Mouse (Mus musculus) small intestine, adult 2 months (tissue): ENCODE measurements around the gene Relch. TPM values are rescaled to one million over a fixed set of nuclear protein-coding genes. Genes with fewer than 3 reads are reported as not detected.

ENCODE experiments used
- H3K27ac ChIP-seq: fragments of 200-500 bp; 2 replicates; pipeline ENCODE4 v1.5.1; 2012; ENCODE audit warnings: low read depth, low read length, control low read depth, inconsistent platforms; ENCODE audit not compliant: insufficient read depth
- H3K27me3 ChIP-seq: fragments of 200-500 bp; 2 replicates; pipeline ENCODE4 v1.6.1; 2012; ENCODE audit warnings: mild to moderate bottlenecking, moderate library complexity, low read length, inconsistent platforms; ENCODE audit not compliant: control insufficient read depth, insufficient read depth
- H3K36me3 ChIP-seq: fragments of 200-500 bp; 2 replicates; pipeline ENCODE4 v1.6.1; 2012; ENCODE audit warnings: mild to moderate bottlenecking, low read length, control low read depth, inconsistent platforms; ENCODE audit not compliant: control insufficient read depth, insufficient read depth
- H3K4me1 ChIP-seq: fragments of 200-500 bp; 2 replicates; pipeline ENCODE4 v1.6.1; 2012; ENCODE audit warnings: low read length, inconsistent platforms, mixed read lengths; ENCODE audit not compliant: control insufficient read depth, insufficient read depth, insufficient read length
- H3K4me3 ChIP-seq: fragments of 200-500 bp; 2 replicates; pipeline ENCODE4 v1.5.1; 2012; ENCODE audit warnings: low read depth, mild to moderate bottlenecking, control low read depth, inconsistent platforms, low read length, moderate library complexity
- CTCF ChIP-seq: fragments of 200-500 bp; IDR thresholded peaks from 2 replicates; pipeline ENCODE4 v1.5.1; 2012; ENCODE audit warnings: low read depth, mild to moderate bottlenecking, control low read depth, inconsistent platforms, low read length, moderate library complexity, mixed read lengths; ENCODE audit not compliant: insufficient replicate concordance, insufficient read length; ENCODE audit errors: extremely low read depth
- POLR2A ChIP-seq: fragments of 200-500 bp; IDR thresholded peaks from 2 replicates; pipeline ENCODE4 v1.6.1; 2012; ENCODE audit warnings: low read depth, mild to moderate bottlenecking, control low read depth, inconsistent platforms, low read length, moderate library complexity
- WGBS: fragments of 180-500 bp; shearing (Covaris S2); methylation state at CpG from one replicate; pipeline ENCODE4 v1.1.7; 2018; 5-methylcytosine and 5-hydroxymethylcytosine counted together
- polyA plus RNA-seq: library from polyadenylated mRNA; depleted of rRNA; stranded (reverse); fragments of >200 nt; gene quantifications from 2 replicates; pipeline ENCODE4 v1.2.3, GENCODE M21; 2012

Gene Relch
- polyA plus RNA-seq, 1 experiment, result 32.9 TPM

- H3K27me3 ChIP-seq, result no peaks in the 10 kb centered on the region
- peak within 1 kb of the TSS; percentile 94 for H3K4me3 ChIP-seq
- peak within 1 kb of the TSS; percentile 88 for H3K27ac ChIP-seq
- peak; percentile 58; the same call in 1 of the 2 replicates for TF ChIP-seq CTCF
- peak; percentile 56; the same call in 1 of the 2 replicates for TF ChIP-seq POLR2A
- H3K4me1 ChIP-seq, result peaks cover 17% of the 10 kb centered on the region
- H3K36me3 ChIP-seq, result no peaks in the 10 kb centered on the region
- WGBS, result 2% methylated on average over 77 of the region's 77 CpGs
Measured at GRCm38 (mm10) chr1:105780457-105781364, 117.0 kb downstream of the Relch start, which contains the start of gene Tnfrsf11a. Gene Tnfrsf11a, plus strand, starts transcription at chr1:105780718.

GRCm38 (mm10) chr1:105781391-105782146 lies 117.9 kb downstream of the Relch start:
- Histone ChIP-seq H3K27me3 (no peaks in the 10 kb centered on the region), H3K4me3 (peak overlapping the region; percentile 94), H3K4me1 (peaks cover 24% of the 10 kb centered on the region), H3K36me3 (no peaks in the 10 kb centered on the region), H3K27ac (peak overlapping the region; percentile 88)
- TF ChIP-seq POLR2A (no peak), CTCF (no peak)
- WGBS, result 8% methylated on average over 12 of the region's 12 CpGs

DNA sequence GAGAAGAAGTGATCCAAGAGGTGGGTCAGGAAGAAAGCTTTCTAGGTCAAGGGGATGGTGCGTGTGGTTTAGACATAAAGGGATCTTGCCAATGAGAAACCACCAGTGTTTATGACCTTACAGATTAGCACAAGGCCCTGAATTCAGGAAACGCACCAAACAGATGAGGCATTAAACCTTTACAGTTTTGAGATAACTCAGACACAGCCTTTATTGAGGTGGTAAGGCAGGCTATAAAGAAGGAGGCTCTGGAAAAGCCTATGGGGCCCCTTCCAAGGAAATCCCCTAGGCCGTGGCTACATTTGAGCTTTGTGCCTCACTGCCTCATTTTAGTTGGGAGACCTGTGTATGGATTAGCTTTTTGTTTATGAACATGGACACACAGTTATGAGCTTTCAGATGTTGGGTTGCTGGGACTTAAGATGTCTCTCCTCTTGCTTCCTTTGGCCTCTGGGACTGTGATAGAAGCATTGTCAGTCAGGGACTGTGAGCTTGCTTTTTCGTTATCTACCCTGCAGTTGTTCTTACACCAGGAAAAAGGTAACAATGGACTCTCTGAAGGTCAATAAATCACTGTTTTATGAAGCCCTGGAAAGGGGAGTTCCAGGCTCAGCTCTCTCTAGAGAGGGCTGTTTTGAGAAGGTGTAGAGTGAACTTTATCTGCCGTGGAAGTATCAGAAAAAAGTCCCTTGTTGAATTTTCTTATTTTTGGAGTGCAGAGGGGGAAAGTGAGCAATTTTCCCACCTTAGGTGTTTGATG lies 120.8 kb downstream of the Relch start:
- WGBS, result 12% methylated on average over 5 of the region's 5 CpGs
- H3K36me3 ChIP-seq, result peaks cover 9% of the 10 kb centered on the region
- TF ChIP-seq POLR2A, result no peak
- no peak for TF ChIP-seq CTCF
- no peak overlapping the region for H3K4me3 ChIP-seq
- no peaks in the 10 kb centered on the region for H3K27me3 ChIP-seq
- H3K27ac ChIP-seq, result peak overlapping the region; percentile 89
- peaks cover 40% of the 10 kb centered on the region for H3K4me1 ChIP-seq

DNA sequence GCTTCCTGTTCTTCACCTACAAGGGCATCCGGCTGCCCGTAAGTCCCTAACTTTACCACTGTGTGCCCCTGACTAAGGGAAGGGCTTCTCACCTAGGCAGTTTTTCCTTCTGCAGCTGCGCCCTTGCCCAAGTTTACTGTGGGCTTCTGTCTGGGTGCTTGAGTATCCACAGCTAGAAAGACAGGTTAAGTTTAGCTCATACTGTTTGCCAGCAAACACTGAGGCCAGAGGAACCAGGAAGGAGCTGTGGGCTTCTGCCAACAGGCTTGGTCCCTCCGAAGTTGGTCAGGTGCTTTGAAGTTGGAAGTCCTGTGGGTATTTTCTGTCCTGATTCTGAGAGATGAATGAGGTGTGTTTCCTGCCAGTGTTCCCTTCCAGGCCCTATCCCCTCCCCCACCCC lies 121.5 kb downstream of the Relch start:
- Histone ChIP-seq H3K27ac (peak overlapping the region; percentile 89), H3K4me1 (peaks cover 41% of the 10 kb centered on the region), H3K27me3 (no peaks in the 10 kb centered on the region), H3K36me3 (peaks cover 11% of the 10 kb centered on the region), H3K4me3 (peak overlapping the region; percentile 12; the same call in 1 of the 2 replicates)
- 19% methylated on average over 4 of the region's 4 CpGs for WGBS
- TF ChIP-seq CTCF, result no peak
- no peak for TF ChIP-seq POLR2A

GRCm38 (mm10) chr1:105786731-105787357 lies 123.2 kb downstream of the Relch start:
- no peaks in the 10 kb centered on the region for H3K27me3 ChIP-seq
- H3K4me1 ChIP-seq, result peaks cover 42% of the 10 kb centered on the region
- peaks cover 11% of the 10 kb centered on the region for H3K36me3 ChIP-seq
- WGBS, result 14% methylated on average over 6 of the region's 6 CpGs
- no peak overlapping the region for H3K4me3 ChIP-seq
- TF ChIP-seq POLR2A, result no peak
- no peak for TF ChIP-seq CTCF
- H3K27ac ChIP-seq, result peak overlapping the region; percentile 72

DNA sequence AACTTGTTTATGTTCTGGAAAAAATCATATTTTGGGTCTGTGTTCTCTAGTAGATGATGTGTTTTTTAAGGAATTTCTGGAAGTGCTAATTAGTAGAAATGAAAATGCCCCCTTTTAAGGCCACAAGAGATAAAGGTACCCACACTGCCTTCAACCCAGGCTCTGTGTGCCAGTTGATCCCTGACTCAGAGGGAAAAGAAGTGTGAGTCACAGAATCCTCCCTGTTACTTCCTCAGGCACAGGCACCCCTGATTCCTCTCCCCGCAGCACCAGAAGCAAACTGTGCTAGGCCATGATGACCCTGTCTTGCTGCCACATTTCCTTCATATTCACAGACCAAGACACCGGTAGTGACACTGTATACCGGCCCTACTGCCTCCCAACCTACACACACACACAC lies 126.4 kb downstream of the Relch start:
- H3K27ac ChIP-seq, result no peak overlapping the region
- no peak for TF ChIP-seq CTCF
- no peak for TF ChIP-seq POLR2A
- no peaks in the 10 kb centered on the region for H3K27me3 ChIP-seq
- peaks cover 11% of the 10 kb centered on the region for H3K36me3 ChIP-seq
- H3K4me3 ChIP-seq, result no peak overlapping the region
- H3K4me1 ChIP-seq, result peaks cover 32% of the 10 kb centered on the region
- WGBS, result 70% methylated on average over 3 of the region's 3 CpGs
